Mouse (Mus musculus): ENCODE measurements around the gene Ttc29. TPM values are rescaled to one million over a fixed set of nuclear protein-coding genes. Genes with fewer than 3 reads are reported as not detected.
A peak's percentile ranks its signal among the peaks of the same experiment; 100 is the strongest.

Gene Ttc29
- total and polyA plus RNA-seq, 2 experiments from 2014 or later: 1.0 to 5.3 TPM

GRCm38 (mm10) chr8:78354801-78355200 is 141.7 kb downstream of the Ttc29 start:
- WGBS: 87% methylated on average over 5 of the region's 5 CpGs
- no peak overlapping the region for H3K4me3 ChIP-seq (ENCODE audit: low read depth, low read length)
- H3K4me1 ChIP-seq (ENCODE audit: insufficient read depth, low read length): no peaks in the 10 kb centered on the region
- no peaks in the 10 kb centered on the region for H3K36me3 ChIP-seq (ENCODE audit: insufficient read depth, low read length)
- H3K4me2 ChIP-seq (ENCODE audit: low read depth, low read length, poor library complexity, severe bottlenecking): no peak overlapping the region
- no peaks in the 10 kb centered on the region for H3K9me3 ChIP-seq (ENCODE audit: low read length)
- no peaks in the 10 kb centered on the region for H3K27me3 ChIP-seq (ENCODE audit: insufficient read depth, low read length)
- H3K9ac ChIP-seq (replicated peaks; ENCODE audit: low read length, poor library complexity, severe bottlenecking): no peak overlapping the region
- TF ChIP-seq CTCF (IDR thresholded peaks at IDR 0.05): no peak
- H3K27ac ChIP-seq (ENCODE audit: low read depth, low read length): no peak overlapping the region
- no peak for ATAC-seq (ENCODE audit: low FRiP score)
- no peak for DNase-seq (ENCODE audit: low spot score)

DNA sequence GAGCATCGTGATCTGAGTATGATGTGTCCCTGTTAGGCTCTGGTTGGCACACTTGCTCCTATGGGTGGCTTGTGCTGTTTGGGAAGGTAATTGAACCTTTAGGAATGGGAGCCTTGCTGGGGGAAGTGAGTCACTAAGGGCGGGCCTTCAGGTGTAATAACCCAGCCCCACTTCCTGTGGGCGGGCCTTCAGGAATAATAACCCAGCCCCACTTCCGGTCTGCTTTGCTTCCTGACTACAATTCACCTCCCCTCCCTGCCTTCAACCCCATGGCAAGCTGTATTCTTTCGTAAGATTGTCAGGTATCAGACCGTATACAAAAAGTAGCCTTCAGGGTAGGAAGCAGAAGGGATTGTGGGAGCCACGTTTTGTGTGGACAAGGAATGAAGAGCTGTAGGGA is 177.7 kb downstream of the Ttc29 start:
- Histone ChIP-seq H3K27ac (ENCODE audit: low read depth, low read length) (no peak overlapping the region), H3K4me1 (ENCODE audit: insufficient read depth, low read length) (no peaks in the 10 kb centered on the region), H3K9me3 (ENCODE audit: low read length) (no peaks in the 10 kb centered on the region), H3K4me3 (ENCODE audit: low read depth, low read length) (no peak overlapping the region), H3K36me3 (ENCODE audit: insufficient read depth, low read length) (no peaks in the 10 kb centered on the region), H3K9ac (replicated peaks; ENCODE audit: low read length, poor library complexity, severe bottlenecking) (no peak overlapping the region), H3K27me3 (ENCODE audit: insufficient read depth, low read length) (no peaks in the 10 kb centered on the region), H3K4me2 (ENCODE audit: low read depth, low read length, poor library complexity, severe bottlenecking) (no peak overlapping the region)
- no peak for ATAC-seq (ENCODE audit: low FRiP score)
- no peak for TF ChIP-seq CTCF (IDR thresholded peaks at IDR 0.05)
- DNase-seq (ENCODE audit: low spot score): no peak
- 89% methylated on average over 7 of the region's 7 CpGs for WGBS

DNA sequence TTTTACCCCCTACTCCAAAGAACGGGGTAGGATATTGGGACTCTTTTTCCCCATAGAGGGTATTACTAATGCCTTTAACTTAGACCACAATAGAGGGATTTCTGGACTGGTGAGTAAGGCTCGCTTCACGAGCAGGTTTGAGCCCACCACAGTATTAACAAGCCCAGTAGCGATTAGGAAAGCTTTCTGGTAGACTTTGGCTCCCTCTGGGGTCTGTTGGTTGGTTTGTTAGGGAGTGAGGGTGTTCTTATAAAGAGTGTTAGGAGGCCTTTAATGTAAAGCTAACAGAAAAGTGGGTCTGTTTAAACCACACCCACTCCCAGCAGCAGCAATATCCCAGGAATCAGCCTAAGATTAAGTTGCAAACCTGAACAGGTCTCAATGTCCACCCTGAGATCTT is 206.2 kb downstream of the Ttc29 start:
- H3K4me2 ChIP-seq (ENCODE audit: low read depth, low read length, poor library complexity, severe bottlenecking): peak overlapping the region; percentile 76; the same call in 1 of the 2 replicates
- H3K9me3 ChIP-seq (ENCODE audit: low read length): no peaks in the 10 kb centered on the region
- H3K4me1 ChIP-seq (ENCODE audit: insufficient read depth, low read length): no peaks in the 10 kb centered on the region
- DNase-seq (ENCODE audit: low spot score) (peak; percentile 51), ATAC-seq (ENCODE audit: low FRiP score) (peak; percentile 17; the same call in 1 of the 2 replicates)
- H3K36me3 ChIP-seq (ENCODE audit: insufficient read depth, low read length): no peaks in the 10 kb centered on the region
- WGBS: 21% methylated on average over 4 of the region's 4 CpGs
- no peak overlapping the region for H3K9ac ChIP-seq (replicated peaks; ENCODE audit: low read length, poor library complexity, severe bottlenecking)
- no peak overlapping the region for H3K27ac ChIP-seq (ENCODE audit: low read depth, low read length)
- 0 out of 2 replicates have a peak, but pooled peaks cover 5% of the 10 kb centered on the region for H3K27me3 ChIP-seq (ENCODE audit: insufficient read depth, low read length)
- no peak overlapping the region for H3K4me3 ChIP-seq (ENCODE audit: low read depth, low read length)
- TF ChIP-seq CTCF (IDR thresholded peaks at IDR 0.05): peak; percentile 56

- TF ChIP-seq CTCF (IDR thresholded peaks at IDR 0.05): peak; percentile 38
- Histone ChIP-seq H3K4me1 (ENCODE audit: insufficient read depth, low read length) (no peaks in the 10 kb centered on the region), H3K27ac (ENCODE audit: low read depth, low read length) (no peak overlapping the region), H3K27me3 (ENCODE audit: insufficient read depth, low read length) (peaks cover 10% of the 10 kb centered on the region; the same call in 1 of the 2 replicates), H3K9ac (replicated peaks; ENCODE audit: low read length, poor library complexity, severe bottlenecking) (no peak overlapping the region), H3K36me3 (ENCODE audit: insufficient read depth, low read length) (no peaks in the 10 kb centered on the region), H3K9me3 (ENCODE audit: low read length) (no peaks in the 10 kb centered on the region), H3K4me2 (ENCODE audit: low read depth, low read length, poor library complexity, severe bottlenecking) (peak overlapping the region; percentile 76), H3K4me3 (ENCODE audit: low read depth, low read length) (peak overlapping the region; percentile 38)
- ATAC-seq (ENCODE audit: low FRiP score): peak; percentile 82
- WGBS: under 1% methylated on average over 19 of the region's 19 CpGs
- DNase-seq (ENCODE audit: low spot score): peak; percentile 18
Observed at GRCm38 (mm10) chr8:78420101-78420503, 207.0 kb downstream of the Ttc29 start.

GRCm38 (mm10) chr8:78423937-78424336 is 210.8 kb downstream of the Ttc29 start:
- no peak for DNase-seq (ENCODE audit: low spot score)
- WGBS: 8% methylated on average over 1 of the region's 1 CpGs
- no peak overlapping the region for H3K4me3 ChIP-seq (ENCODE audit: low read depth, low read length)
- peaks cover 22% of the 10 kb centered on the region for H3K27me3 ChIP-seq (ENCODE audit: insufficient read depth, low read length)
- H3K4me1 ChIP-seq (ENCODE audit: insufficient read depth, low read length): peaks cover 4% of the 10 kb centered on the region; the same call in 1 of the 2 replicates
- no peaks in the 10 kb centered on the region for H3K9me3 ChIP-seq (ENCODE audit: low read length)
- no peak overlapping the region for H3K27ac ChIP-seq (ENCODE audit: low read depth, low read length)
- H3K4me2 ChIP-seq (ENCODE audit: low read depth, low read length, poor library complexity, severe bottlenecking): no peak overlapping the region
- no peak for TF ChIP-seq CTCF (IDR thresholded peaks at IDR 0.05)
- no peak overlapping the region for H3K9ac ChIP-seq (replicated peaks; ENCODE audit: low read length, poor library complexity, severe bottlenecking)
- no peaks in the 10 kb centered on the region for H3K36me3 ChIP-seq (ENCODE audit: insufficient read depth, low read length)
- ATAC-seq (ENCODE audit: low FRiP score): no peak

DNA sequence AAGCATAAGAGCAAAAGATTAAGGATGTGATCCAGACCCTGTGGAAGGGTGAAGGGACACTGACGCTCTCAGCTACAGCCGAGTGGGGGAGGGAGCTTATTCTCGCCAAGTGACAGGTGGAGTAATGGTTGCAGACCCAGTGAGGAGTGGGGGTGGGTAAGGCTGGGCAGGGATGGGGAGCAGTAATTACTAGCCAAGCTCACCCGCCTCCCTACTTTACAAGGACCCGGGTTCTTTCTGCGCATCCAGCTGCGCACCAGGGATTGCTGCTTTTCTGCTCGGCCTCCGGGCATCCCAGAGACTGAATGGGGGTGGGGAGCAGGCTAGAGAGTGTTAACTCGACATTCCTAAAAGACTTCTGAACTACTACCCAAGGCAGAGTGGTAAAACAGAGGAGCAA is 213.4 kb downstream of the Ttc29 start:
- H3K4me2 ChIP-seq (ENCODE audit: low read depth, low read length, poor library complexity, severe bottlenecking): peak overlapping the region; percentile 51
- WGBS: 6% methylated on average over 10 of the region's 10 CpGs
- TF ChIP-seq CTCF (IDR thresholded peaks at IDR 0.05): no peak
- H3K36me3 ChIP-seq (ENCODE audit: insufficient read depth, low read length): no peaks in the 10 kb centered on the region
- H3K9me3 ChIP-seq (ENCODE audit: low read length): no peaks in the 10 kb centered on the region
- peak; percentile 27; the same call in 1 of the 2 replicates for ATAC-seq (ENCODE audit: low FRiP score)
- peaks cover 35% of the 10 kb centered on the region for H3K27me3 ChIP-seq (ENCODE audit: insufficient read depth, low read length)
- H3K27ac ChIP-seq (ENCODE audit: low read depth, low read length): no peak overlapping the region
- peak overlapping the region; percentile 20; the same call in 1 of the 2 replicates for H3K4me3 ChIP-seq (ENCODE audit: low read depth, low read length)
- H3K4me1 ChIP-seq (ENCODE audit: insufficient read depth, low read length): peaks cover 4% of the 10 kb centered on the region; the same call in 1 of the 2 replicates
- no peak overlapping the region for H3K9ac ChIP-seq (replicated peaks; ENCODE audit: low read length, poor library complexity, severe bottlenecking)
- no peak for DNase-seq (ENCODE audit: low spot score)

Data from midbrain, postnatal 0 days (tissue).